Mouse (Mus musculus): ENCODE results near the gene Kif2c.

Gene Kif2c

DNA sequence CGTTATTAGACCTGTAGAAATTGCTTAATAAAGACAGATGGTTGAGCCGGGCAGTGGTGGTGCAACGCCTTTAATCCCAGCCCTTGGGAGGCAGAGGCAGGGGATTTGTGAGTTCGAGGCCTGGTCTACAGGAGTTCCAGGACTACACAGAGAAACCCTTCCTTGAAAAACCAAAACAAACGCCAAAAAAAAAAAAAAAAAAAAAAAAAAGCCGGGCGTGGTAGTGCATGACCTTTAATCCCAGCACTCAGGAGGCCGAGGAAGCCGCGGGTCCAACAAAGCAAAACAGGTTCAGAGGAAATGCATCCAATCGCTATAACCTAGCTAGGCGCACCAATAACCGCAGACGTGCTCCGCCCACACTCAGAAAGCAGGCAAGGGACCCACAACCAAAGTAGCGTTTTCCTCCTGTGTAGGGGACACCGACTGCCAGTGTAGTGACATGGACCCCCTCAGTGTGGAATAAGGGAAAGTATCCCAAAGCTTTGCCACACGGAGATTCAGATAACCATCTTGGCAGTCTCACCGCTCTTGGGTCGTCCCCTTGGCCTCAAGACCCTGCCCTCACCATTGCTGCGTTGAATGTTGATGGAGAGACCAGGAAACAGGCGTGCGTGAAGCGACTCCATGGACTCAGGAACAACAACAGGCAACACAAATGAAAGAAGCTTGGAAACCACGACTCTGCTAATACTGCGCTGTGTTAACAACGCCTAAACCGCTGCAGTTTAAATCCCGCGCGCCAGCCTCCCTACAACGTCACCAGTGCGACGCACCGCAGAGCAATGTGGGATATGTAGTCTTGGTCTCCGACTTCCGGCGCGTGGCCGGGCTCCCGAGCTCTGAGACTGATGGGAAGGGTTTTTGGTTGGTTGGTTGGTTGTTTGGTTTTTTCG, at the start of gene Kif2c:
Gene Kif2c (minus strand): TSS at position 777 of the 896 bp plus-strand sequence.
- DNase-seq: peak; percentile 96

DNA sequence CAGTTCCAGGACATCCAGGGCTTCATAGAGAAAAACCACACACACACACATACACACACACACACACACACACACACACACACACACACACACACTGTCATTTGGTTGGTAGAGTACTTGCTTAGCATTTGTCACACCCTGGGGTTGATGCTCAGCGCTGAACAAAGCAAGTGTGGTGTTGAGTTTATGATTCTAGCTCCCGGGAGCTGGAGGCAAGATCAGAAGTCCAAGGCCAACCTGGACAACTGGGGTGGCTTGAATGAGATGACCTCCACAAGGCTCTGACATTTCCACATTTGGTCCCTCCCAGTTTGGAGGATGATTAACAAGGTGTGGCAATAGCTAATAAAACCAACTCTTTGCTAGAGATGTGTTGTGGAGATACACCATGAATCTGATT, 48.8 kb upstream of the Kif2c start:
- no peak for DNase-seq

DNA sequence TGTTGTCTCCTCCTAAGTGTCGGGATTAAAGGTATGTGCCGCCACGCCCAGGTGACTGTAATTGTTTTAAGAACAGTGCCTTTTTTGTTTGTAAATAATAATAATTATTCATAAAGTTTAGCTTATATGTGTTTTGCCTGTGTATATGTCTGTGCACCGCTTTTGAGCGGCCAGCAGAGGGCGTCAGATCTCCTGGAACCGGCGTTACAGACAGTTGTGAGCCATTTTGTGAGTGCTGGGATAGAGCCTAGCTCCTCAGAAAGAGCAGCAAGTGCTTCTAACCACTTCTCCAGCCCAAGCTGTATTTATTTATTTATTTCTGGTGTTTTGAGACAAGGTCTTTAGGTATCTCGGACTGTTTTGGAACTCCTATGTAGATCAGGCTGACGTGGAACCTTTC, 47.9 kb upstream of the Kif2c start:
- DNase-seq: no peak

DNA sequence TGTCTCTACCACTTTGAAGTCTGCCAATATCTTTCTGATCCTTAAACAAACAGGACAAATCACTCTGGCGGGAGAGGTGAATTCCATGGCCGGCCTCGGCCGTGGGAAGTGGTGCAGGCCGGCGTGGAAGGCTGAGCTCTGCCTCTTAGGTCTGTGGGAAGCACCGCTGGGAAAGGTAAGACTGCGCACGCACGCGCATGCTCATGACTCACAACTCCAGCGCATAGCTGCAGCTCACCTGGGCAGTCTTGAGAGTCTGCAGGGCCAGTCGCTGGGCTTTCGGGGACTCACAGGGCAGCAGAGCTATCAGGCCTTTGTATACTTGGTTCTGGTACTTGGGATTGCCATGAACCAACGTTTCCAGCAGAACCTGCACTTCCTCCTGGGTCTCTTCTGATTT, 47.2 kb upstream of the Kif2c start:
- peak; percentile 34 for DNase-seq

DNA sequence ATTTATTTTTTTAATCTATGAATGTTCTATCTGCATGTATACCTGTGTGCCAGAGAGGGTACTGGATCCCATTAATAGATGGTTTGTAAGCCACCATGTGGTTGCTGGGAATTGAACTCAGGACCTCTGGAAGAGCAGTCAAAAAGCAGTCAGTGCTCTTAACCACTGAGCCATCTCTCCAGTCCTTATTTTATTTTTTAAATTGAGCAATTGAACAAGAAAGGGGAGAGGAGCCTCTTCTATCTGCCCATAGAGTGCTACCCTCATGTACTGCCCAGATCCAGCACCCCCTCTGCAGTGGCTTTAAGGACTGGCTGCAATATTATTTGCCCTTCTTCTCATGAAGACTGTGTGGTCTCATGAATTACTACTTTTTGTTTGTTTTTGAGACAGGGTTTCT, 42.8 kb upstream of the Kif2c start:
- DNase-seq: no peak

DNA sequence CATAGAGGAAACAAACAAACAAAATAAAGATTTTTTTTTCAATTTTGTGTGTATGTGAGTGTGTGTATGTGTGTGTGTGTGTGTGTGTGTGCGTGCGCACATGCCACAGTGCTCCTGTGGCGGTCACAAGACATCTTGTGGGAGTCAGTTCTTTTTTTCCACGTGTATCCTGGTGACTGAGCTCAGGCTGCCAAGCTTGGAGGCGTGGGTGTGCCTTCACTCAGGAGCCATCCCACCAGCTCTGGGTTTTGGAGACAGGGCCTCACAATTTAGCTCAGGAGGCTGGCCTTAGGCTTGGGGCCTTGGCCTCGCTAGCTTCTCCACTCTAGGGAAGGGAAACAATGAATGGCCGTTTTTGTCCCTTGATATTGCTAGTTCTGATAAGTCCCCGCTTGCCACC, 41.7 kb upstream of the Kif2c start:
- DNase-seq: no peak

DNA sequence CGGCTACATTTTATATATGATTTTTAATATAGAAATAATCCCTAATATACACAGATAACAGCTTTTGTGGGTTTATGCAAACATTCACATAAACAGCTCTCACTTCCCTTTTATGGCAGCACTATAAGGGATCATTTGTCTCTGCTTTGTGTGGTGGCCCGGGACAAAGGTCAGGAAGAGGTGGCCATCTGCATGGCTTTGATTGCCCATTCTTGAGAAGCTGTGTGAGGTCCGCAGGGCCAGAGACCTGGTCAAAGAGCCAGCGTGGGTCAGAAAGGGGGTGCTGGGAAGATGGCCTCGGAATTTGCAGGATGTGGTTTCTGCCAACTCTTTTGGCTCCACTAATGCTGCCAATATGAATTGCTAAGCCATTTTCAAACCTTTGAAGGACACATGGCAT, 40.6 kb upstream of the Kif2c start:
- DNase-seq: no peak

DNA sequence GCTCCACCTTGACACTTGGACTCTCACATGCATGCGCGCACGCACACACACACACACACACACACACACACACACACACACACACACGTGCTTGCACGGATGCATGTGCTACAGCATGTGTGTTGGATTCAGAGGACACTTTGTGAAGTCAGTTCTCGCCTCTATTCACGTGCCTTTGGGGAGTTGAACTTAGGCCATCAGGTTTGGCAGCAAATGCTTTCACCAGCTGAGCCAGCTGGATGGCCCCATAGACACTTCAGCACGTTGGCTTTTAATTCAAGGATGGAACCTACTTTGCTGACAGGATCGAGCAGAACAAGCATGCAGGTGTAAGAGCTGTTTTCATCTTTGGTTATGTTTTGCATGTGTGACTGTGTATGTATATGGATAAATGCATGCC, 39.4 kb upstream of the Kif2c start:
- no peak for DNase-seq

DNA sequence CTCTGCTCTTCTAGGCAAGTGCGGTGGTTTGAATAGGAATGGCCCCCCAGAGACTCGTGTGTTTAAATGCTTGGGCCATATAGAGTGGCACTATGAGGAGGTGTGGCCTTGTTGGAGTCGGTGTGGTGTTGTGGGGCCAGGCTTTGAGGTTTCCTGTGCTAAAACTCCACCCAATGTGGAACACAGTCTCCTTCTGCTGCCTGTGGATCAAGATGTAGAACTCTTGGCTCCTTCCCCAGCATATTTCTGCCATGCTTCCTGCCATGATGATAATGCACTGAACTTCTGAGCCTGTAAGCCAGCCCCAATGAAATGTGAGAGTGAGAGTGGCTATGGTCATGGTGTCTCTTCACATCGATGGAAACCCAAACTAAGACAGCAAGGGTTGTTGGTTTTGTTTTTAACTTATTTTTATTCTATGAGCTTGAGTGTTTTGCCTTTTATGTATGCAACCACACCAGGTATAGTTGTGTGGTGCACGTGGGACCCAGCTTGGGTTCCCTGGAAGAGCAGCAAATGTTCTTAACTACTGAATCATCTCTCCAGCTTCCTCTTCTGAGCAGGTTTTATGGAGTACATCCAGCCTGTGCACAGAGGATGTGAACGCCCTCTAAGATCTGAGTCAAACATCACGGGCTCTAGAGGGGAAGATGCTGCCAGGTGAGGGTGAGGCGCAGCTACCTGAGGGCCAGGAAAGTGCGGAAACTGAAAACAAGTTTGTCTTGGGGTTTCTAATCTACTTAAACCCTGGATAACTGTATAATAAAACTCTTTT, 38.5 kb upstream of the Kif2c start:
- DNase-seq: no peak

DNA sequence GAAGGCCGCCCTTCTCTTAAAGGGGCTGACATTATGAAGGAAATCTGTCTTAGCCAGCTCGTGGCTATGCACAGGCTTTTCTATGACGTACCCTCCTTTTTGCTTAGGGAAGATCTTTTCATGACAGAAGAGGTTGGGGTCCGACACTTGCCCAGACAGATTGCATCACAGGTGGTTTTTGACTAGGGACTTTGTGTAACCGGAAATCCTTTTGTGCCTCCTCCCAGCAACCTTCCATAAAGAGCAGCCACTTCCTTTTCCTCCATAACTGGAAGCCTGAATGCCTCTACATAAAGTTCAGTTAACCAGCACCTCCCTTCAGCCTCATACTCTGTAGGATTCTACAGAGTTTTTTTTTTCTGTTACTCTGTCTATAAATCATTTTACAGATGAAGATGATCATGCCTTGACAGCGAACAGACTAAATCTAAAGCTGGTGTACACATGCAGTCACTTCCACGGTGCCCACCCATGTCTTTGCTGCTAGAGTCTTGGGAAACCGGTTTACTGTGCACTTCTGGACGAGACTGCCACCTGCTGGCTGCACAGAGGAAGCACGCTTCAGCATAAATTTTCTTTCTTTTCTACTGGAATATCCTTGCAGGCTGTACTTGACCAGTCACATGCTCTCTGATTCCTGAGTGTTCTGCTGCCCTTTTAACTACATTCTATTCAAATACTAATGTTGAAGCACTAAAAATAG, 36.2 kb upstream of the Kif2c start:
- DNase-seq: peak; percentile 65

DNA sequence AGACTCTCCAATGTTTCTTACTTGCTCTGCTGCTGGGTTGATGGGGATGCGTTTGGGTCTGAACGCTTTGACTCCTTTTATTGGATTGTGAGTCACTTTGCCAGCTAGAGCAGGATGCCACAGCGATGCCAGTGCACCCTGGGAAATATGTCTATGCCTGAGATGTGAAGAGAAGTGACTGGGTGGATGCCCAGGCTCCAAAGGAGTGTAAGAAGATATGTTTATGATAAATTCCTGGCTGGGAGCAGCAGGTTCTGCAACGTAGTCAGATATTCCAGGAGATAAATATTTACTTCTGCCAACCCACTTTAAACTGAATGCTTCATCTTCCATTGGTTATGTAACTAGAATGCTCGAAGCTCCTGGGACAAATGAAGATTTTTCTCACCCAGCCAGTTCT, 34.6 kb upstream of the Kif2c start:
- DNase-seq: no peak

DNA sequence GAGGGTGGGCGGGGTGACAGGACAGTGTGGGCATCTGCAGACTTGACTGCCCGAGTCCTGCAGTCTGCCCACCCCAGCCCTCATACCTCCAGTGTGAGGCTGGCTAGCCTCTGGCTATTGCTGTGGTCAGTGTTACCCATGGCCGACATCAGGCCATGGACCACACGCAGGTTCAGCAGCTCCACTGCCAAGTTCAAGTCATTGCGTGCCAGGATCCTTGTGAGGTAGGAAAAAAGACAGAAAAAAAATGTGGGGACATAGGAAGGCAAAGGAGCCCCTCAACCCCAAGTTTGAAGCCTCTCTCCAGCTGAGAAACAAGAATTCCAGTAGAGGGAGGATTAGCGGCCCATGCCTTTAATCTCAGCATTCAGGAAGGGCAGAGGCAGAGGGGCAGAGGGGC, 31.8 kb upstream of the Kif2c start:
- no peak for DNase-seq

DNA sequence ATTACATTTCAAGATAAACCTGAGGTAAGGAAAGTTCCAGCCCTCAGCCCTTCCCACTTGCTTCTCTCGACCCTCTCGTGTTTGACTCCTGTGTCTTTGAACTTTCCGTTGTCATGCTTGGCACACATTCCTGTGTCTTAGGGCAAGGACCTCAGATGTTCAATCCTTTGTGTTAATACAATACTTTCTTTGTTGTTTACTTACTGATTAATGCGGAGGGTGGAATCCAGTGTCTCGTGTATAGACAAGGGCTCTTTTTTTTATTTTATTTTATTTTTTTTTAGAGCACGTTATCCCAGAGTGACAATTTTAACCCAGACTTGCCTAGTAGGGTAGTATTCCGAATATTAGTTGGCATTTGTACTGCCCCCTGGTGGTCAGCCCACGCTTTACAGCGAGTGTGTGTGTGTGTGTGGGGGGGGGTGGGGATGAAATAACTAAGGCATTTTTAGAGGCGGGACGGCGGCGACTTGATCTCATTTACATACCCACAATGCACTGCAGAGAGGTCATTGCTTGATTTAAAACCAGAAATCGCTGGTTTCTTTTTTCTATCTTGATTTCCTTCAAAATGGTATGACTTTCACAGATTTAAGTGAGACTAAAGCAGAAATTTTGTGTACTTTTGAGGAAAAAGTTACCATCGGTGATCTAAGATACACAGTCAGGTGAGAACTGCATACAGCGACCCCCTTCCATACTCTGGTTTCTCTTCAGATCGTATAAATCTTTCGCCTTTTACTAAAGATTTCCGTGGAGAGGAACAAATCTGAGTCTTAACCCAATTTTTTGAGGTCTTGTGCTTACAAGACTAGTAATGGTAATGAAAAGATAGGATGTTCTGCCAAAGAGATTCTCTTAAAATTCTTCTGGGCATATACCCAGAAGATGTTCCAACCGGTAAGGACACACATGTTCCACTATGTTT, 28.0 kb upstream of the Kif2c start:
- peak; percentile 95 for DNase-seq

DNA sequence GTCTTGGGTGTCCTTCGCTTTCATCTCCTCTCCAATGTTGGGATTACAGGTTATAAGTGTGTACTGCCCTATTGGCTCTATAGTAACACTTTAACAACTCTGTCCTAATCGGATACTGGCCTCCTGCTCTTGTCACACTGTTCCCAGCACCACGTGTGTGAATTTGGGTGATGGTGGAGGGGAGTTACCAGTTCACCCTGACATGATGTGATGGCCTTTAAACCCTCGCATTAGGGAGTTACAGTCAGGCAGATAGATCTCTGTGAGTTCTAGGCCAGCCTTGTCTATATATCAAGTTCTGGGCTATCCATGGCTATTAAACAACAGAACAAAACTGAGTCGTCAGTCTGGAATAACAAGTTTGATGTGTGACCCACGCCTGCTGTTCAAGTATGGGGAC, 27.2 kb upstream of the Kif2c start:
- no peak for DNase-seq

DNA sequence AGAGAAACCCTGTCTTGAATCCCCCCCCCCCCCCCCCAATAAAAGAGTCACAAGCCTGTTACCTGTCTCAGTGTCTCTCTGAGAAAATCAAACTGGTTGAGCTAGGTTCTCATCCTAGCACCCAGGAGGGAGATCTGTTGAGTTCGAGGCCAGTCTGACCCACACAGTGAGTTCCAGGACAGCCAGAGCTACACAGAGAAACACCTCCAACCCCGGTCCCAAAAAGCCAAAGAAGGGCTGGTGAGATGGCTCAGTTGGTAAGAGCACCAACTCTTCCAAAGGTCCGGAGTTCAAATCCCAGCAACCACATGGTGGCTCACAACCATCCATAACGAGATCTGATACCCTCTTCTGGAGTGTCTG, 20.5 kb upstream of the Kif2c start:
- DNase-seq: no peak

DNA sequence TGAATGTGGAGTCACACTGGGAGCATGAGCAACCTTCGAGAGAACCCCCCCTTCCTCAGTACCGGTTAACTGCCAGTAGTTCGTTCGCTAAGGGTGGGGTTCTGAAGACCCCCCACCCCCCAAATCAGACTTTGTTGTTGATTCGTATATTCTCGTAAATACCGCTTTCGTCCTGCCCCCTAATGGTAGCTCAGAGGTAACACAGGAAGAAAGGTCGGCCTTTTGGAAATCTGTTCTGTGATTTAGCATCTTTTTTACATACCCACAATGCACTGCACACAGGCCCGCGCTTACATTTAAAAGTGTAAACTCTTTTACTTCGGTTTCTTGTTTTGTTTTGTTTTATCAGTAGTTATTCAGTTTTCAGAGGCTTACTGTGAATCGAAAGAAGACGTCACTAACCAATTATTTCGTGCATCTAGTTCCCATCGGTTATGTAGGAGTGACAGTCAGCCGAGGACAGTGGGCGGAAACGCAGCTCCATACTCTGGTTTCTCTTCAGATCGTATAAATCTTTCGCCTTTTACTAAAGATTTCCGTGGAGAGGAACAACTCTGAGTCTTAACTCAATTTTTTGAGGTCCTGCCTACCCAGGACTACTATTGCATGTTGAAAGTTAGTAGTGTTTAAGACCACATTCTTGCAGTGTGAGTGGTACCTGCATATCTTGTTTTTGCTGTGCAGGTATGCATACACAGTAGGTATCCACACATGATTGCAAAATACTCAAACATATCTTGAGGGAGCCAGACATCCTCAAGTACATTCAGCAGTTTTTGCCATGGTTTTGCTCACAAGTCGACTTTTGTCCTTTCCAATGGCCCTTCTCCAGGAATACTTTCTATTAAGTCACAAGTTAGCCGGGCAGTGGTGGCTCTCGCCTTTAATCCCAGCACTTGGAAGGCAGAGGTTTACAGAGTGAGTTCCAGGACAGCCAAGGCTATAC, 19.9 kb upstream of the Kif2c start:
- peak; percentile 78 for DNase-seq

DNA sequence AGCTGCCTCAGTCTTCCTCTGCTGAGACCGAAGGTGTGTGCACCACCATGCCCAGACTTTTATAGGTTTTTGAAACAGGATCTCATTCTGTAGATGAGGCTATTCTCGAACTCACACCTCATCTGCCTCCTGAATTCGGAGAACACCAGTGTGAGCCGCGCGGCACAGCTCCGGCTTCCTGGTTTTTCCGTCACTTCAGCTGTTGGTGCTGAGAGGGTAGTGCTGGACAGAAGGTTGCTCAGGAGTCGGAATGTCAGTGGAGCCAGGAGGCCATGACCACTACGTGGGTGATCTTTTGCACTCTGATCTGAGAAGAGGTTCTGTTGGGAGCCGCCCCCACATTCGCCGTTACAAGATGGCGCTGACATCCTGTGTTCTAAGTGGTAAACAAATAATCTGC, 9.4 kb upstream of the Kif2c start:
- no peak for DNase-seq

DNA sequence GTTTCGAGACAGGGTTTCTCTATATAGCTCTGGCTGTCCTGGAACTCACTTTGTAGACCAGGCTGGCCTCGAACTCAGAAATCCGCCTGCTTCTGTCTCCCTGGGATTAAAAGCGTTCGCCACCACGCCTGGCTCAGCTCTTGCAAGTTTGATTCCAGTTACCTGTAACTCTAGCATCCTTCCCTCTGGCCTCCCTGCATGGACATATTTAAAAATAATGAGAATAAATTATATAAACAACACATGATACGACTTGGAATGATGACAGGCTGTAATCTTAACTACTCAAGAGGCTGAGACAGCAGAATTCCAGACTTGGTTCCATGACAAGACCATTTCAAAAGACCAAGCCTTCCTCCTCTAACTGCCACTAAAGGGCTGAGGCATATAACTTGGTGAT, 8.2 kb upstream of the Kif2c start:
- no peak for DNase-seq

DNA sequence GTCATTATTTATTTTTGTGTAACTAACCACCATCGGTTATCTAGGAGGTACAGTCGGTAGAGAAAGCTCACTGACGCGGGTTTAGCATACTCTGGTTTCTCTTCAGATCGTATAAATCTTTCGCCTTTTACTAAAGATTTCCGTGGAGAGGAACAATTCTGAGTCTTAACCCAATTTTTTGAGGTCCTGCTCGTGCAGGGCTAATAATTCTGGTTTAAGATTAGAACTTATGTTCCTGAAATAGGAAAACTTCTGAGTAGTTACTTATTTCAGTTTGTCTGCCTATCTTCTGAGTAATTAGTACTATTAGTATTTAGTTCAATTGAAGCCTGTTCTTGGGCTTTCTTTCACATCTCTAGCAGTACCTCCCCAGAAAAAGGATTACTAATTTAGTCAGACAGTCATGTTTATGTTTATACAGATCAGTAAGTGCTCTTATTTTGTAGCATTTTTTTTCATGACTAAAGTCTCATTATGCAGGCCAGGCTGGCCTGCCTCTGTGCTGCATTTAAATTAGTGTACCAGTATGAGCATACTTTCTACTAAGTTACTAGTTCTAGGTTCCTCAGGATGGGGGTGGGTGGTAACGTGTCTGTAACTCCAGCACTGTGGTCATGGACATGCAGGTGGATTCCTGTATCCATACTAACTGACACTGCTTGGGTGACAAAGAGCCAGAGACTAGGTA, 7.6 kb upstream of the Kif2c start:
- DNase-seq: peak; percentile 17

DNA sequence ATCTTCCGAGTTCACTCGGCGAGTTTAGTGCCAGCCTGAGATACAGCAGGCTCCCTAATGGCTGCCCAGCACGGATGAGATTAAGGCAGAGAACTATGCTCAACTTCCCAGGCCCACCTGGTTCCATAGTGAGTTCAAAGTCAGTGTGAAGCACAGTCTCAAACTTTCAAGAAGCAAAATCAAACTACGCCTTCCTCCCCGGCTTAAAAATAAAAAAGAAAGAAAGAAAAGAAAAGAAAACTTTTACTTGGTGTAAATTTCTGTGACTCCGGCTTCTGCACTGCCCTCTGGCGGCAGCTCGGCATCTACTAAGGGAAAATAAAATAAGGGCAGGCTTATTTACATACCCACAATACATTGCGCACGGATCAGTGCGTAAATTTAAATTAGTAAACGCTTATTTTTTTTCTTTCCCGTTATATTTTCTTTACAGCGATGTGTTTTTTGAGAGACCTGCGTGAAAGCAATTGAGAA, 7.0 kb upstream of the Kif2c start:
- DNase-seq: peak; percentile 96

DNA sequence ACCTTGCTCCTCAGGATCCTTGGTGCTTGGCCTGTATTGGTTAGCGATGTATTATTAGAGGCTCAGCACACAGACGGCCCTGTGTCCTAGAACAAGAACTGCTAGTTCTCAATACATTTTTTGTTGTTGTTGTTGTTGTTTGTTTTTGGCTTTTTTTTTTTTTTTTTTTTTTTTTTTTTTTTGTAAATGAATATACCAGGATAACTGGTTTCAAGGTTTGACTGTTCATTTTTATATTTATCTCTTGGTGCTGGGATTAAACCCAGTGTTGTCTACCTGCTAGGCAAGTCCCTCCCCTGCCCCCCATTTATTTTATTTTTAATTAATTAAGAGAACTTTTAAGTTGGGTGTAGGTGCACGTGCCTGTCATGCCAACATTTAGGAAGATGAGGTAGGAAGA, 6.5 kb upstream of the Kif2c start:
- no peak for DNase-seq
